Mouse (Mus musculus) hindbrain, embryonic 14.5 days (tissue): ENCODE measurements around the gene Aldh8a1. TPM values are rescaled to one million over a fixed set of nuclear protein-coding genes. Genes with fewer than 3 reads are reported as not detected.

ENCODE experiments used
- ATAC-seq: fragments of 200-750 bp; cut with Nextera tagmentation; 2 replicates; pipeline ENCODE4 v1.8.0; 2017; ENCODE audit warnings: moderate number of reproducible peaks, mild to moderate bottlenecking, moderate TSS enrichment, moderate library complexity; ENCODE audit not compliant: low FRiP score
- DNase-seq: peaks from one replicate; pipeline ENCODE4 v3.0.0-alpha.2; 2015; ENCODE audit warnings: low spot score
- H3K27ac ChIP-seq: fragments of 300-500 bp; sonication (generic); 2 replicates; pipeline ENCODE4 v1.5.1; 2014; ENCODE audit warnings: mild to moderate bottlenecking, moderate library complexity
- H3K27me3 ChIP-seq: fragments of 300-500 bp; sonication (generic); 2 replicates; pipeline ENCODE4 v1.6.1; 2014; ENCODE audit warnings: mild to moderate bottlenecking, low read length, mixed read lengths; ENCODE audit not compliant: control insufficient read depth, insufficient read depth
- H3K36me3 ChIP-seq: fragments of 300-500 bp; sonication (generic); replicated peaks from 2 replicates; pipeline ENCODE4 v1.6.1; 2014; ENCODE audit not compliant: control insufficient read depth, insufficient read depth
- H3K4me1 ChIP-seq: fragments of 300-500 bp; sonication (generic); replicated peaks from 2 replicates; pipeline ENCODE4 v1.6.1; 2014; ENCODE audit warnings: antibody characterized with exemption, low read length, mixed read lengths; ENCODE audit not compliant: control insufficient read depth, insufficient read depth
- H3K4me2 ChIP-seq: fragments of 300-500 bp; sonication (generic); replicated peaks from 2 replicates; pipeline ENCODE4 v1.6.1; 2014; ENCODE audit warnings: mild to moderate bottlenecking, moderate library complexity
- H3K4me3 ChIP-seq: fragments of 300-500 bp; sonication (generic); replicated peaks from 2 replicates; pipeline ENCODE4 v1.5.1; 2014; ENCODE audit warnings: mild to moderate bottlenecking, low read length
- H3K9ac ChIP-seq: fragments of 300-500 bp; sonication (generic); 2 replicates; pipeline ENCODE4 v1.6.1; 2014
- H3K9me3 ChIP-seq: fragments of 300-500 bp; sonication (generic); 2 replicates; pipeline ENCODE4 v1.6.1; 2016; ENCODE audit warnings: low read length; ENCODE audit not compliant: control insufficient read depth
- WGBS: fragments of 180-500 bp; shearing (Covaris S2); extraction: QIAGEN DNeasy Blood & Tissue Kit; methylation state at CpG from one replicate; pipeline ENCODE4 v1.1.7; 2014; 5-methylcytosine and 5-hydroxymethylcytosine counted together
- polyA plus RNA-seq: library from polyadenylated mRNA; unstranded; fragments of >200 nt; fragmentation: Nextera tagmentation; extraction: Ambion mirVana; gene quantifications from 2 replicates; pipeline ENCODE4 v1.2.1, GENCODE M21; 2014

Gene Aldh8a1
- polyA plus RNA-seq, 1 experiment from 2014 or later = not detected

DNA sequence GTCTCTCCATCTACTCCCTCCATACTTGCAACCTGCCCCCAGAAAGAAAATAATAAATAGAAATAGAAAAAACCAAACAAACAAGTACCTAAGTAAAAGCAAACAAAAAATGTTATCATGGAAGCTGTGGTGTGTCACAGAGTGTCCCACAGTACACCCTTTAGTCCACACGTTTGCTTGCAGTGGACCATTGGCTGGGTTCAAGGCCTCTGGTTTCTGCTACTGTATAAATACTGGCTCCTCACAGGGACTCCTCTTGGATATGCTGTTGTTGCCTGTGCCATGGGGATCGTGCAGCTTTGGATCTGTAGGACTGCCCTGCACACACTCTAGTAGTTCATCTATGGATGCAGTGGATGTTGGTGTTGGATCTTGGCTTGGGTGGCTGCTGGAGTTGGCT is 27.1 kb upstream of the Aldh8a1 start:
- ATAC-seq (no peak), DNase-seq (no peak)
- Histone ChIP-seq H3K9me3 (no peaks in the 10 kb centered on the region), H3K4me3 (no peak overlapping the region), H3K9ac (no peak overlapping the region), H3K4me2 (no peak overlapping the region), H3K27me3 (no peaks in the 10 kb centered on the region), H3K27ac (no peak overlapping the region), H3K36me3 (peaks cover 66% of the 10 kb centered on the region), H3K4me1 (no peaks in the 10 kb centered on the region)
- 100% methylated on average over 2 of the region's 2 CpGs for WGBS

- H3K27ac ChIP-seq = no peak overlapping the region
- H3K36me3 ChIP-seq = peaks cover 65% of the 10 kb centered on the region
- H3K4me1 ChIP-seq = no peaks in the 10 kb centered on the region
- ATAC-seq (no peak), DNase-seq (no peak)
- no peak overlapping the region for H3K9ac ChIP-seq
- no peak overlapping the region for H3K4me3 ChIP-seq
- H3K4me2 ChIP-seq = no peak overlapping the region
- no peaks in the 10 kb centered on the region for H3K9me3 ChIP-seq
- WGBS = 95% methylated on average over 11 of the region's 11 CpGs
- H3K27me3 ChIP-seq = no peaks in the 10 kb centered on the region
These were observed 26.3 kb upstream of the Aldh8a1 start for GRCm38 (mm10) chr10:21350531-21351515.

- Histone ChIP-seq H3K4me1 (no peaks in the 10 kb centered on the region), H3K27me3 (no peaks in the 10 kb centered on the region), H3K4me2 (no peak overlapping the region), H3K9me3 (no peaks in the 10 kb centered on the region), H3K9ac (no peak overlapping the region), H3K36me3 (peaks cover 69% of the 10 kb centered on the region), H3K4me3 (no peak overlapping the region), H3K27ac (no peak overlapping the region)
- DNase-seq (no peak), ATAC-seq (no peak)
- 57% methylated on average over 12 of the region's 12 CpGs for WGBS
These were observed 25.3 kb upstream of the Aldh8a1 start for GRCm38 (mm10) chr10:21351766-21352165.

DNA sequence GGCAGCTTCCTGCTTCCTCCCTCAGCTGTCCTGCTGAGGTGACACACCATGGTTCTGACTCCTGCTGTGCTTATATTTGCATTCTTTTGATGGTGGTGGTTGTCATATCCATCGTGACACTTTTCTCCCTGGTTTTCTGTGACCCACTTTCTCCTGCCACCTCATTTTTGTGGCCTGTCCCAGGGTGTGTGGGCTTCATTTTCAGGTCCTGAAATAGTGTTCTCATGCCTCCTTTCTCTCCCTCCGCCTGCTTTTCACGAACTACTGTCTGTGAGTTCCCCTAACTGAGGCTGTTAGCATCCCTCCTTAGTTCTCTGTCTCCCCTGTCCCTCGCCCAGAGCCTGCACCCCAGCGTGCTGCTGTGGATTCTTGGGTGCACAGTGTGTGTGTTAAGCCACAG is 23.2 kb upstream of the Aldh8a1 start:
- Histone ChIP-seq H3K27ac (no peak overlapping the region), H3K4me1 (no peaks in the 10 kb centered on the region), H3K27me3 (no peaks in the 10 kb centered on the region), H3K4me2 (no peak overlapping the region), H3K9me3 (no peaks in the 10 kb centered on the region), H3K4me3 (no peak overlapping the region), H3K36me3 (peaks cover 71% of the 10 kb centered on the region), H3K9ac (no peak overlapping the region)
- 84% methylated on average over 5 of the region's 5 CpGs for WGBS
- DNase-seq = no peak
- no peak for ATAC-seq

DNA sequence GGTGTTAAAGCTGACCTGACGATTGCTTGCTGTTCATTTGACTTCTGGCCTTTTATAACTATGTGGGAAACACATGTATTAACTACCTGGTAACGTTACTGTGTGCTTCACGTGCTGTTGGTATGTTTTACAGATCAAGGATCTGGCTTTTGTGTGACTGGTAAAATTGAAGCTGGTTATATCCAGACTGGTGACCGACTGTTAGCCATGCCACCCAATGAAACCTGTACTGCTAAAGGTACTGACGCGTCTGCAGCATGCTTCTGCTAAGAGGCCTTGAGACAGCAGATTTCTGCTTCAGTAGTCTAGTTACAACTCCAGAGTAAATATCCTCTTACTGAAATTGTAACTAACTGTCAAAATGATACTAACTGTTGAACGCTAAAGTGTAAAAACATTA is 22.6 kb upstream of the Aldh8a1 start:
- Histone ChIP-seq H3K4me1 (no peaks in the 10 kb centered on the region), H3K9me3 (no peaks in the 10 kb centered on the region), H3K9ac (no peak overlapping the region), H3K36me3 (peaks cover 73% of the 10 kb centered on the region), H3K27ac (no peak overlapping the region), H3K4me2 (no peak overlapping the region), H3K4me3 (no peak overlapping the region), H3K27me3 (no peaks in the 10 kb centered on the region)
- WGBS = 97% methylated on average over 7 of the region's 7 CpGs
- no peak for ATAC-seq
- no peak for DNase-seq

DNA sequence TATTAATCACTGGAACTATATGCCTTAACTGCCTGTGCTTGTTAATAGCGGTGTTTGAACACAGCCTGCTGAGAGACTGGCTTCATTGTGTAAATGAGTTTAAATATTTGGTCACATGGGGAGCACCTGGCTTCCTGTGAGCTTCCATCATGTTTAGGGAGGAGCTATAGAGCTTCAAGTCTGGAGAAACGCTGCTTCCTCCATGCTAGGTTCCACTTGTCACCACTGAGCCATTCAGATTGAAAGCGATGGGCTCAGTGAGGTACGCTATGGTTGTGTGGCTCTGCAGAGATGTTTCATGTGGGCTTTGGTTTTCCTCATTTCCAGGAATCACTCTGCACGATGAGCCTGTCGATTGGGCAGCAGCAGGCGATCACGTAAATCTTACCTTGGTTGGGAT is 19.1 kb upstream of the Aldh8a1 start:
- DNase-seq (no peak), ATAC-seq (no peak)
- peaks cover 65% of the 10 kb centered on the region for H3K36me3 ChIP-seq

GRCm38 (mm10) chr10:21359086-21359485 is 18.0 kb upstream of the Aldh8a1 start:
- WGBS = 91% methylated on average over 4 of the region's 4 CpGs
- H3K4me2 ChIP-seq = no peak overlapping the region
- H3K9ac ChIP-seq = no peak overlapping the region
- no peak overlapping the region for H3K27ac ChIP-seq
- ATAC-seq (no peak), DNase-seq (no peak)
- no peaks in the 10 kb centered on the region for H3K9me3 ChIP-seq
- H3K4me1 ChIP-seq = no peaks in the 10 kb centered on the region
- no peak overlapping the region for H3K4me3 ChIP-seq
- no peaks in the 10 kb centered on the region for H3K27me3 ChIP-seq
- H3K36me3 ChIP-seq = peaks cover 58% of the 10 kb centered on the region

More for the DNA sequence above, 19.1 kb upstream of the Aldh8a1 start:
- Histone ChIP-seq H3K4me2 (no peak overlapping the region), H3K4me3 (no peak overlapping the region), H3K27me3 (no peaks in the 10 kb centered on the region), H3K4me1 (no peaks in the 10 kb centered on the region), H3K9me3 (no peaks in the 10 kb centered on the region), H3K27ac (no peak overlapping the region), H3K9ac (no peak overlapping the region)
- WGBS = 95% methylated on average over 8 of the region's 8 CpGs

DNA sequence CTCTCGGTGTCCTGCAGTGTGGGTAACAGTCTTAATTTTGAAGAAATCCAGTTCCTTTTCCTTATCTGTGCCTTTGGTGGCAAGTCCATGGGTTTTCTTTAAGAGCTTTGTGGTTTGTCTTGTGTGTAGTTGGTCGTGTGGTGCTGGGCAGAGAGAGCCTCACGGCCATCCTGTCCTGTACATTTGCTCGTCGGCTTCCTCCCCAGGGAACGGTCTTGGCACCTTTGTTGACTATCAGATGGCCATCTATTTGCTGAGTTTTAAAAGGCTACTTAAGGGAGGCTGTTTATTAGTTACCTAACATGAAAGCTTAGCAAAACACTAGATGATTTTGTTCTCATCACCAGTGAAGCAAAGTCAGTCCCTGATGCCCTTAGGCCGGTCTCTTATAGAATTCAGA is 15.2 kb upstream of the Aldh8a1 start:
- Histone ChIP-seq H3K9me3 (no peaks in the 10 kb centered on the region), H3K9ac (no peak overlapping the region), H3K27ac (no peak overlapping the region), H3K4me1 (no peaks in the 10 kb centered on the region), H3K4me3 (no peak overlapping the region), H3K4me2 (no peak overlapping the region), H3K36me3 (peaks cover 52% of the 10 kb centered on the region), H3K27me3 (no peaks in the 10 kb centered on the region)
- WGBS = 88% methylated on average over 7 of the region's 7 CpGs
- no peak for DNase-seq
- ATAC-seq = no peak

- peaks cover 57% of the 10 kb centered on the region for H3K36me3 ChIP-seq
- ATAC-seq = no peak
- no peaks in the 10 kb centered on the region for H3K9me3 ChIP-seq
- 94% methylated on average over 4 of the region's 4 CpGs for WGBS
- H3K9ac ChIP-seq = no peak overlapping the region
- H3K4me3 ChIP-seq = no peak overlapping the region
- DNase-seq = no peak
- no peaks in the 10 kb centered on the region for H3K27me3 ChIP-seq
- no peak overlapping the region for H3K27ac ChIP-seq
- H3K4me2 ChIP-seq = no peak overlapping the region
- H3K4me1 ChIP-seq = no peaks in the 10 kb centered on the region
These were observed 13.8 kb upstream of the Aldh8a1 start for GRCm38 (mm10) chr10:21363297-21363696.
